Mouse (Mus musculus) neural tube, embryonic 12.5 days (tissue): Measurements from ENCODE around the gene Gm49380. TPM values are rescaled to one million over a fixed set of nuclear protein-coding genes. Genes with fewer than 3 reads are reported as not detected.

Experiments used
- ATAC-seq: fragments of 200-750 bp; cut with Nextera tagmentation; 2 replicates; pipeline ENCODE4 v1.8.0; 2017; ENCODE audit warnings: low read depth, mild to moderate bottlenecking, moderate TSS enrichment, moderate library complexity; ENCODE audit not compliant: low FRiP score
- H3K27ac ChIP-seq: fragments of 300-500 bp; sonication (generic); 2 replicates; pipeline ENCODE4 v1.5.1; 2016
- H3K27me3 ChIP-seq: fragments of 300-500 bp; sonication (generic); replicated peaks from 2 replicates; pipeline ENCODE4 v1.6.1; 2016; ENCODE audit warnings: mild to moderate bottlenecking
- H3K36me3 ChIP-seq: fragments of 300-500 bp; sonication (generic); 2 replicates; pipeline ENCODE4 v1.6.1; 2016; ENCODE audit warnings: mild to moderate bottlenecking
- H3K4me1 ChIP-seq: fragments of 300-500 bp; sonication (generic); 2 replicates; pipeline ENCODE4 v1.6.1; 2016
- H3K4me2 ChIP-seq: fragments of 300-500 bp; sonication (generic); replicated peaks from 2 replicates; pipeline ENCODE4 v1.6.1; 2016; ENCODE audit warnings: mild to moderate bottlenecking
- H3K4me3 ChIP-seq: fragments of 300-500 bp; sonication (generic); 2 replicates; pipeline ENCODE4 v1.5.1; 2016
- H3K9ac ChIP-seq: fragments of 300-500 bp; sonication (generic); 2 replicates; pipeline ENCODE4 v1.6.1; 2016; ENCODE audit warnings: mild to moderate bottlenecking
- H3K9me3 ChIP-seq: fragments of 300-500 bp; sonication (generic); 2 replicates; pipeline ENCODE4 v1.6.1; 2016; ENCODE audit warnings: mild to moderate bottlenecking
- WGBS: fragments of 180-500 bp; shearing (Covaris S2); methylation state at CpG from one replicate; pipeline ENCODE4 v1.1.7; 2016; 5-methylcytosine and 5-hydroxymethylcytosine counted together
- polyA plus RNA-seq: library from polyadenylated mRNA; unstranded; fragments of >200 nt; fragmentation: Nextera tagmentation; extraction: Ambion mirVana; gene quantifications from 2 replicates; pipeline ENCODE4 v1.2.1, GENCODE M21; 2016

The Gm49380 gene
- polyA plus RNA-seq, 1 experiment from 2014 or later, result 0.51 TPM

- 15% methylated on average over 2 of the region's 2 CpGs for whole genome bisulfite sequencing
- H3K27me3 ChIP-seq, result peaks cover 64% of the 10 kb centered on the region
- H3K9ac ChIP-seq, result 0 out of 2 replicates have a peak overlapping the region, but pooled peaks have one; percentile 29
- H3K9me3 ChIP-seq, result no peaks in the 10 kb centered on the region
- no peaks in the 10 kb centered on the region for H3K36me3 ChIP-seq
- no peak overlapping the region; the same call in none of the 2 replicates for H3K4me3 ChIP-seq
- H3K4me1 ChIP-seq, result peaks cover 52% of the 10 kb centered on the region
- no peak for ATAC-seq
- H3K4me2 ChIP-seq, result peak overlapping the region; percentile 93
- H3K27ac ChIP-seq, result no peak overlapping the region
These were observed 20.0 kb upstream of the Gm49380 start for GRCm38 (mm10) chr9:44133287-44133686.

- 67% methylated on average over 5 of the region's 5 CpGs for WGBS
- no peak overlapping the region for H3K9ac ChIP-seq
- peaks cover 64% of the 10 kb centered on the region for H3K27me3 ChIP-seq
- no peaks in the 10 kb centered on the region for H3K36me3 ChIP-seq
- H3K4me3 ChIP-seq, result no peak overlapping the region
- no peak overlapping the region for H3K27ac ChIP-seq
- H3K9me3 ChIP-seq, result no peaks in the 10 kb centered on the region
- no peak for ATAC-seq
- H3K4me1 ChIP-seq, result peaks cover 52% of the 10 kb centered on the region
- H3K4me2 ChIP-seq, result no peak overlapping the region
These were observed 18.9 kb upstream of the Gm49380 start for GRCm38 (mm10) chr9:44132200-44132599.

DNA sequence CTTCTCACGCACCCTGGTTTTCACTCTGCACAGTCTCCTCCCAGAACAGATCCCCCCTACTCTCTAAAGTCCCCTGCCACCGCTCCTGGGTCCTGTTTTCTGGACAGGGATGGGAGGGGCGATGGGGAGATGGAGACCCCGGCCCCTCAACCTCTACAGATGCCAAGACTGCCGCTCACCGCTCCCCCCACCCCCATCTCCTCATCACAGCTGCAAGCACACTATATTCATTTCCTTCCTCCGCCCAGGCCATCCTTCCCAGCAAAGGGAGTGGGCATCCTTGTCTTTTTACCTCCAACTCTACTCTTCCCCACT, 17.9 kb upstream of the Gm49380 start:
- Histone ChIP-seq H3K4me1 (peaks cover 56% of the 10 kb centered on the region), H3K27me3 (peaks cover 56% of the 10 kb centered on the region), H3K4me3 (no peak overlapping the region), H3K9me3 (no peaks in the 10 kb centered on the region), H3K36me3 (no peaks in the 10 kb centered on the region), H3K4me2 (peak overlapping the region; percentile 75), H3K27ac (no peak overlapping the region), H3K9ac (no peak overlapping the region)
- no peak for ATAC-seq
- 50% methylated on average over 7 of the region's 7 CpGs for WGBS

- WGBS, result 15% methylated on average over 19 of the region's 19 CpGs
- Histone ChIP-seq H3K9me3 (no peaks in the 10 kb centered on the region), H3K4me1 (peaks cover 53% of the 10 kb centered on the region), H3K4me2 (peak overlapping the region; percentile 75), H3K4me3 (peak overlapping the region; percentile 34; the same call in 1 of the 2 replicates), H3K27ac (no peak overlapping the region), H3K36me3 (no peaks in the 10 kb centered on the region), H3K27me3 (peaks cover 50% of the 10 kb centered on the region), H3K9ac (peak overlapping the region; percentile 53; the same call in 1 of the 2 replicates)
- ATAC-seq, result peak; percentile 23; the same call in 1 of the 2 replicates
These were observed 17.4 kb upstream of the Gm49380 start for GRCm38 (mm10) chr9:44130581-44131275.

- no peak overlapping the region for H3K27ac ChIP-seq
- H3K36me3 ChIP-seq, result no peaks in the 10 kb centered on the region
- H3K4me1 ChIP-seq, result peaks cover 46% of the 10 kb centered on the region
- ATAC-seq, result peak; percentile 62; the same call in 1 of the 2 replicates
- H3K9me3 ChIP-seq, result no peaks in the 10 kb centered on the region
- H3K27me3 ChIP-seq, result peaks cover 44% of the 10 kb centered on the region
- peak overlapping the region; percentile 53 for H3K9ac ChIP-seq
- H3K4me3 ChIP-seq, result peak overlapping the region; percentile 34
- under 1% methylated on average over 27 of the region's 27 CpGs for WGBS
- H3K4me2 ChIP-seq, result peak overlapping the region; percentile 75
These were observed 16.7 kb upstream of the Gm49380 start for GRCm38 (mm10) chr9:44130034-44130433.

- WGBS, result 10% methylated on average over 9 of the region's 9 CpGs
- peak overlapping the region; percentile 75 for H3K4me2 ChIP-seq
- H3K27ac ChIP-seq, result no peak overlapping the region
- H3K4me1 ChIP-seq, result peaks cover 42% of the 10 kb centered on the region
- no peaks in the 10 kb centered on the region for H3K36me3 ChIP-seq
- H3K9ac ChIP-seq, result peak overlapping the region; percentile 53
- no peak for ATAC-seq
- H3K4me3 ChIP-seq, result peak overlapping the region; percentile 34
- H3K9me3 ChIP-seq, result no peaks in the 10 kb centered on the region
- H3K27me3 ChIP-seq, result peaks cover 40% of the 10 kb centered on the region
These were observed 16.3 kb upstream of the Gm49380 start for GRCm38 (mm10) chr9:44129633-44130032.

GRCm38 (mm10) chr9:44127351-44127801, 14.1 kb upstream of the Gm49380 start:
- Histone ChIP-seq H3K4me2 (no peak overlapping the region), H3K27ac (no peak overlapping the region), H3K4me3 (no peak overlapping the region), H3K9ac (no peak overlapping the region), H3K4me1 (peaks cover 26% of the 10 kb centered on the region), H3K36me3 (no peaks in the 10 kb centered on the region), H3K27me3 (peaks cover 17% of the 10 kb centered on the region), H3K9me3 (no peaks in the 10 kb centered on the region)
- 59% methylated on average over 3 of the region's 3 CpGs for WGBS
- no peak for ATAC-seq

- Histone ChIP-seq H3K4me1 (peaks cover 26% of the 10 kb centered on the region), H3K27me3 (peaks cover 12% of the 10 kb centered on the region), H3K36me3 (no peaks in the 10 kb centered on the region), H3K27ac (no peak overlapping the region), H3K9me3 (no peaks in the 10 kb centered on the region), H3K4me2 (no peak overlapping the region), H3K9ac (no peak overlapping the region), H3K4me3 (no peak overlapping the region)
- 84% methylated on average over 3 of the region's 3 CpGs for WGBS
- ATAC-seq, result no peak
These were observed 13.4 kb upstream of the Gm49380 start for GRCm38 (mm10) chr9:44126746-44127145.

DNA sequence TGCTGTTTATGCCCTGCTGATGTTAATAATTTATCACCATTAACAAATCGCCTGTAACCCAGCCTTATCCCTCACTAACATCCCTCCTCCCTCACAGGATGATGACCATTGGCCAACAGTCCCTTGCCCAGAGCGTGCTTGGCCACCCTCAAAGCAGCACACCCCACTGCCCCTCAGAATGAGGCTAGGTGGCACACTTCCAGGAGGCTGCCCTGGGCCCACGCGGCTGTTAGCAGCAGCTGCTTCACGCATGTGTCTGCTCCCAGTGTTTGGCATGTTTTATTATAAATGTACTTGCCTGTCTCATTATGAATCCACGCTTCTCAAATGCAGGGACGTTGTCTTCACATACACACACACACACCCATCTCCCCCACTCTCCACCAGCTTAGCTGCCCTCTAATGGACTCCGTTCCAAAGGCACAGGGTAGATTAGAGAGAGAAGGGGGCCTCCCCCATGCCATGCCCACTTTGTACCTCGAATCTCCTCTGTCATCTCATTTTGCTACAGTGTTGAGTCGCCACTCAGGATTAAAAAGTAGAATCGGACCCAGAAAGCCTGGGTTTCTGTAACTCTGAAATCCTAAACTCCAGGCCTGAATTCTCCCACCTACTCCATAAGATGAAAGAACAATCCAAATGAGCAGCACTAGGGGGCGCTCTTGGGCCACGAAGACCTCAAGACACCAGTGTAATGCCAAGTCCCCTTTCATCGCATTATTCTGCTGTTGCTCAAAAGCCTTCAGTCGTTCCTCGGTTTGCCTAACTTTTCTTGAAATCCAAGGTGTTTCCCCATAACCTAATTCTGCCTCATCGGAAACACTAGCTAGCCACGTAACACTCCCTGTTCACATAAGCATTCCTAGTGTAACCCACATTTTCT, 12.5 kb upstream of the Gm49380 start:
- Histone ChIP-seq H3K4me3 (no peak overlapping the region), H3K4me2 (peak overlapping the region; percentile 27; the same call in 1 of the 2 replicates), H3K9ac (no peak overlapping the region), H3K36me3 (no peaks in the 10 kb centered on the region), H3K4me1 (peaks cover 19% of the 10 kb centered on the region), H3K9me3 (no peaks in the 10 kb centered on the region), H3K27ac (no peak overlapping the region), H3K27me3 (peaks cover 2% of the 10 kb centered on the region; the same call in 1 of the 2 replicates)
- ATAC-seq, result no peak
- WGBS, result 37% methylated on average over 18 of the region's 18 CpGs

- Histone ChIP-seq H3K9ac (no peak overlapping the region), H3K27me3 (no peaks in the 10 kb centered on the region), H3K36me3 (no peaks in the 10 kb centered on the region), H3K4me3 (no peak overlapping the region), H3K4me2 (no peak overlapping the region), H3K27ac (no peak overlapping the region), H3K4me1 (peaks cover 11% of the 10 kb centered on the region), H3K9me3 (no peaks in the 10 kb centered on the region)
- WGBS, result 54% methylated on average over 5 of the region's 5 CpGs
- no peak for ATAC-seq
These were observed 11.7 kb upstream of the Gm49380 start for GRCm38 (mm10) chr9:44125026-44125425.

DNA sequence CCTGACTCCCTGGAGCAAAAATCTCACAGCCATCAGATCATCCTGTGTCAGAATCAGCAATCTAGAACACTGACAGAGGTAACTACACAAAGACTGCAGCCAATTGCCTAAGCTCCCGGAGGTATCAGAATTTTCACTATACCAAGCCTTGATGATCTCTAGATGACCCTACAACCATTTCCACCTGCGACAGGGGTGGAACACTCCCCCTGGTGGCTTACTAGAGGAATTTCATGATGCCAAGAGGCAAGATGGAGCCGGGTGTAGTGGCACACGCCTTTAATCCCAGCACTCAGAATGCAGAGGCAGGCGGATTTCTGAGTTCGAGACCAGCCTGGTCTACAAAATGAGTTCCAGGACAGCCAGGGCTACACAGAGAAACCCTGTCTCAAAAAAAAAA, 11.0 kb upstream of the Gm49380 start:
- WGBS, result 76% methylated on average over 6 of the region's 6 CpGs
- Histone ChIP-seq H3K9ac (no peak overlapping the region), H3K4me2 (no peak overlapping the region), H3K4me3 (no peak overlapping the region), H3K27me3 (no peaks in the 10 kb centered on the region), H3K36me3 (no peaks in the 10 kb centered on the region), H3K9me3 (no peaks in the 10 kb centered on the region), H3K4me1 (peaks cover 5% of the 10 kb centered on the region; the same call in 1 of the 2 replicates), H3K27ac (no peak overlapping the region)
- no peak for ATAC-seq

GRCm38 (mm10) chr9:44119948-44120465, 6.7 kb upstream of the Gm49380 start:
- Histone ChIP-seq H3K27ac (no peak overlapping the region), H3K9me3 (no peaks in the 10 kb centered on the region), H3K4me3 (no peak overlapping the region), H3K4me2 (no peak overlapping the region), H3K36me3 (no peaks in the 10 kb centered on the region), H3K27me3 (no peaks in the 10 kb centered on the region), H3K4me1 (no peaks in the 10 kb centered on the region), H3K9ac (no peak overlapping the region)
- WGBS, result 81% methylated on average over 8 of the region's 8 CpGs
- ATAC-seq, result no peak
